In genomic region chr9:65356971-65357370, GRCm38 (mm10) we compare ENCODE assay signal across 12 mouse cellular contexts. TPM values are rescaled to one million over a fixed set of nuclear protein-coding genes. Genes with fewer than 3 reads are reported as not detected.
"Had no signal": no experiment of that assay in that cellular context is flagged by ENCODE, and none has a peak within 500 bp of the region (broad histone marks: within the 10 kb centered on the region; RNA-seq: fewer than 3 reads in every experiment).

No protein-coding gene starts in this region.

- H3K9ac ChIP-seq: liver, embryonic 15.5 days; midbrain, embryonic 13.5 days; stomach, embryonic 15.5 days had no signal

- H3K4me3 ChIP-seq: left cerebral cortex, adult 2 months; limb, embryonic 10.5 days; liver, embryonic 15.5 days; midbrain, embryonic 13.5 days; stomach, embryonic 15.5 days had no signal

- H3K27me3 ChIP-seq: liver, embryonic 15.5 days; midbrain, embryonic 13.5 days; stomach, embryonic 15.5 days had no signal

- DNase-seq: lung, adult 2 months; lung, postnatal 36 days; right cerebral cortex, postnatal 14 days; thymus, postnatal 4 days had no signal

- H3K4me1 ChIP-seq: limb, embryonic 10.5 days; midbrain, embryonic 13.5 days; stomach, embryonic 15.5 days had no signal

- H3K9me3 ChIP-seq: limb, embryonic 10.5 days; liver, embryonic 15.5 days; midbrain, embryonic 13.5 days; stomach, embryonic 15.5 days had no signal

- ATAC-seq: lung, postnatal 0 days; midbrain, embryonic 13.5 days had no signal

- H3K27ac ChIP-seq: left cerebral cortex, adult 2 months; limb, embryonic 10.5 days; liver, embryonic 15.5 days; midbrain, embryonic 13.5 days; stomach, embryonic 15.5 days had no signal

- H3K4me2 ChIP-seq: liver, embryonic 11.5 days; liver, embryonic 15.5 days; midbrain, embryonic 13.5 days; stomach, embryonic 15.5 days had no signal

RNA-seq across cellular contexts. Expression of gene Ubap1l, which starts 3.9 kb away (rescaled TPM):
- total RNA-seq: megakaryocyte progenitor cell, adult 5-6 weeks had no signal

RNA-seq across cellular contexts. Expression of gene Rasl12, which starts 41.3 kb away (rescaled TPM):
- total RNA-seq: megakaryocyte progenitor cell, adult 5-6 weeks had no signal
